Mouse (Mus musculus): ENCODE results near the gene Hist1h3e.
"Not testable (repeated sequence)": the region's sequence is repeated elsewhere in the genome, so short reads cannot be mapped to it uniquely, and the experiment has no call there.

Hist1h3e gene

DNA sequence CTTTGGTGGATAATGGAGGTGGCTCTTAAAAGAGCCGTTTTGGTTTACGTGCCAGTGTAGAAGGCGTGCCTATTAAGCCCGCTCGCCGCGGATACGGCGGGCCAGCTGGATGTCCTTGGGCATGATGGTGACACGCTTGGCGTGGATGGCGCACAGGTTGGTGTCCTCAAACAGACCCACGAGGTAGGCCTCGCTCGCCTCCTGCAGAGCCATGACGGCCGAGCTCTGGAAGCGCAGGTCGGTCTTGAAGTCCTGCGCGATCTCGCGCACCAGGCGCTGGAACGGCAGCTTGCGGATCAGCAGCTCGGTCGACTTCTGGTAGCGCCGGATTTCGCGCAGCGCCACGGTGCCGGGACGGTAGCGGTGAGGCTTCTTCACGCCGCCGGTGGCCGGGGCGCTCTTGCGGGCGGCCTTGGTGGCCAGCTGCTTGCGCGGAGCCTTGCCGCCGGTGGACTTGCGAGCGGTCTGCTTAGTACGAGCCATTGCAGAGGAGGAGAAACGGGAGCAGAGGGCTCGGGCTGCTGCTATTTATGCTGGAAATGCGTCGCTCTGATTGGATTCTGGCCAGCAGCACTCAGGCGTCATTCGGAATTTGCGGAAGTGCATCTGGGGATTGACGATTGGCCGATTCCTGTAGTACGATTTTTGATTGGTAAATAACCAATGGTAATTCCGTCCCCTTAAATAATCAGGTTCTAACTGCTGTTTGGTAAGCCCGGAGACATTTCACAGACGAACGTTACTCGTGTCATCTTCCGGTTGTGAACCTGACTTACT, at the start of gene Hist1h3e:
TSS of gene Hist1h3e (minus strand) at position 487 of the 777 bp plus-strand sequence.
- peak; percentile 96 for DNase-seq (ENCODE audit: low read depth)

DNA sequence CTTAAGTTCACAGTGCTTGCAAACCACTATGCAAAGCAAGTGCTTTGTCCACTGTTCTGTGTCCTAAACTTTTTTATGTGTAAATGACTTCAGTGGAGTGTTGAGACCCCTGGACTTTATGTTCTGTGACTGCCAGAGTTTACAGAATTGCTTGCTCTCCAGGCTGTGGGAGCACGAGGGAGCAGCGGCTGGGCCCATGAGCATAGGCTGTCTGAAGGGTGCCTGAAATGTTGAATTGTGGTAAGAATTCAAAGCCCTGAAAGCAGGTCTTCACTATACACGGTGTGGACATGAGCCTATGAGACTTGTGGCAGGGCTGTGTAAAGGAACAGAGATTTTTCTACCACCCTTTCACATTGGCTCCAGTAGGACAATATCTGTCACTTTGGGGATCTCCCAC, 49.5 kb upstream of the Hist1h3e start:
- DNase-seq (ENCODE audit: low read depth) = no peak

DNA sequence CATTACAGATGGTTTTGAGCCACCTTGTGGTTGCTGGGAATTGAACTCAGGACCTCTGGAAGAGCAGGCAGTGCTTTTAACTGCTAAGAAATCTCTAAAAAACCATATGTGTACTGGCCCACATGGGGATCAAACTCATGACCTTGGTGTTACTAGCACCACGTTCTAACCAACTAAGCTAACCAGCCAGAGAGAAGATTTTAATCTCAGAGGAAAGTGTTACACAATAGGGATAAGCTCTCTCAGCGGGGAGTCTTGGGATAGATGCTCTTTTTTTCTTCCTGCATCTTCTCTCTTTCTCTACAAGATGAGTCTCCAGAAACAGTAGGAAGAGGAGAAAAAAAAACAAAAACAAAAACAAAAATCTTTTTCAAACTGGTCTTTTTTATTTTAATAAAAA, 48.2 kb upstream of the Hist1h3e start:
- no peak for DNase-seq (ENCODE audit: low read depth)

DNA sequence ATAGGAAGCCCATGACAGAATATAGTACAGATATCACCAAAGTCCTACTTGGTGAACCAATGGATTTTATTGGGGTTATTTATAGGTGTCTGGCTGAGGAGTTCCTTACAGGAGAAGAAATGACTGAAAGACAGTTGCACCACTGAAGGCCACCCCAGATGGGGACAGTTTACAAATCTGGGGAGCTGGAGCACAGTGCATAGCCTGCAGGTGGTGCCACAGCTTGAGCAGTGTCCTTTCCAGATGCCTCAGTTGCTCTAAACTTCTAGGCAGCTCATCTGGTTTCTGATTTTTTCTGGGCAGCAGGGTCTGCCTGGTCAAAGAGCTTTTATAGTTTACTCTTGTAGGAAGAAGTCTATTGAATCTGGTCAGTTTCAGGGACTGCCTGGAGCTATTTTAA, 47.7 kb upstream of the Hist1h3e start:
- DNase-seq (ENCODE audit: low read depth) = no peak

DNA sequence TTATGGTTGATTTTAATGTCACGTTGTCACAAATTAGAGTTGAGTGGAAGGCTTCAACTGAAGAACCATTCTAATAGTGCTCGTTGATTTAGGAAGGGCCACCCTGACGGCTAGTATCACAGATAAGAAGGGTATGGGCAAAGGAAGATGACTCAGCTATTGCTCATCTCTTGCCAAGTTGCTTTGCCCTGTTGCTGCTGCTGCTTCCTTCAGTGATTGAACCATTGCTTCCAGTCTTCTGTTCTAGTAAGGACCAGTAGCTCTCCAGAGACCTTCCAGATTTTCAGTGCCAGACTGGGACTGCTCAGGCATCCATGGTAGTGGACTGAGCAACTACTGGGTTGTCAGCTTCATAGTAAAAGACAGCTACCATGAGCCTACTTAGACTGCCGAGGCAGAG, 47.0 kb upstream of the Hist1h3e start:
- DNase-seq (ENCODE audit: low read depth) = no peak

DNA sequence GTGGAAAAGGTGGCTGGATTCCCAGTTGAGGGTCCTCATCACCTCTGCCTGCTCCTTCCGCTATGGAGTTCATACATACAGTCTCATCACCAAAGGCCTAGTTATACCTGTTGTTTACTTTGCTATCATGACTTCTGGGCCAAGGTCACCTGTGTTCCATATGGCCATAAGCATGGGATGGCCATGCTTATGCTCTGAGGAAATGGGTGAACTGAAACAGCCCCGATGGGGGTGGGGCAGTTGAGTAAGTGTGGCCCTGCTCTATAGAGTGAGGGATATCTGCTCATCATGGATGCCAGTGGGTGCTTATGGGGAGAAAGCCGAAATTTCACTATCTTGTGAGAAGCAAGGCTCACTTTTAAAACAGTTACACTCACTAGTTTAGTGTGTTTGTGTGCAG, 42.9 kb upstream of the Hist1h3e start:
- no peak for DNase-seq (ENCODE audit: low read depth)

DNA sequence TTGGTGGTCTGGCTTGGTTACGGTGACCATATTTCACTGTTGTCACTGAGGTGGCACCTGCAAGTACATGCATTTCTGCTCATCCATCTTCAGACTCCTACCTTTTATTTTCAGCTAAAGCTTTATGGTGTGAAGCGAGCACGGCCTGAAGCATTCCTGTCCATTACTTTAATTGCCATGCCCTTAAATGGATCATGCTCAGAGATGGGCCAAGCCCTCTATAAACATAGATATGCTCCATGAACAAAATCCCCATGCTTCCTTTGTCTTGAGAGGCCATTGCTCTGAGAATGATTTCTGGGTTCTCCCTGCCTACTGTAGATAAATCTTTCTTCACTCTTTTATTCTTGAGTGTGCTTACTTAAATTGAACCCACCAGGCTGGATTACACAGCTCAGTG, 42.3 kb upstream of the Hist1h3e start:
- no peak for DNase-seq (ENCODE audit: low read depth)

DNA sequence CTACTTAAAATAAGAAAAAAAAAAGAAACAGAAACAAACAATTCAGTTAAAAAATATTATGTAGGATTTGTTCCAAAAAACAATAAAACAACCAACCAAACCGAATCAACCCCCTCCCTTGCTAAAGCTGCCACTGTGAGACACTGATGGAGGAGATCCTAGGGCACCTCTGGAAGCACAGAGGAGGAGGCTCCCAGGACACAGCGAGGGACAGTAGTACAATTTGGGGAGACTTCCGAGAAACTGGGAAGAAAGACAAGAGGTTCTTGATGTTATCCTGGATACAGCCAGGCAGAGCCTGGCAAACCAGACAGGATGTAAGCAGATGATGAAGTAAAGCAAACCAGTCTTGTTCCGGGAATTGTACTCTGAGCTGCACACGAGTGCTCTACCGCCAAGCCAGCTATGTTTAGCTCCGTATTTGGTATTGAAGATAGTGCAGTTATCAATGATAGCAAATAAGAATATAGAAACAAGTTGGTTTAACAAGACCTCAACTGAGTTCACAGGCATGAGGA, 41.1 kb upstream of the Hist1h3e start:
- no peak for DNase-seq (ENCODE audit: low read depth)

DNA sequence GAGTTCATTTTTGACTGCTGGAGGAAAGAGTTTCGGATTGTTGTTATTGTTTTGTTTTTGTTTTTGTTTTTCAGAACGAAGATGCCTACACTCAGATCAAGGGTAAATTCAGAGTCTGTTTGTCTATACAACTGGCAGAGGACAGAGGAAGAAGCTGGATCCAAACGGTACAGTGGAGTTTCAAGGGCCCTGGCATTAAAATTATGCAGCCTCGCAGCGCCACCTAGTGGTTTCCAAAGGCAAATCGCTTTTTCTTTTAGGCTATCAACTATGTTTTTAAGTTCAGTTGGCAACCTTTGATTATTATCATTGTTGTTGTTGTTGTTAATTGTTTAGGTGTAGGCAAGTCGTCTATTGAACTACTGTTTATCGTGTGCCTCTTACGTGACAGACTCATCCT, 35.8 kb upstream of the Hist1h3e start:
- DNase-seq (ENCODE audit: low read depth) = no peak

DNA sequence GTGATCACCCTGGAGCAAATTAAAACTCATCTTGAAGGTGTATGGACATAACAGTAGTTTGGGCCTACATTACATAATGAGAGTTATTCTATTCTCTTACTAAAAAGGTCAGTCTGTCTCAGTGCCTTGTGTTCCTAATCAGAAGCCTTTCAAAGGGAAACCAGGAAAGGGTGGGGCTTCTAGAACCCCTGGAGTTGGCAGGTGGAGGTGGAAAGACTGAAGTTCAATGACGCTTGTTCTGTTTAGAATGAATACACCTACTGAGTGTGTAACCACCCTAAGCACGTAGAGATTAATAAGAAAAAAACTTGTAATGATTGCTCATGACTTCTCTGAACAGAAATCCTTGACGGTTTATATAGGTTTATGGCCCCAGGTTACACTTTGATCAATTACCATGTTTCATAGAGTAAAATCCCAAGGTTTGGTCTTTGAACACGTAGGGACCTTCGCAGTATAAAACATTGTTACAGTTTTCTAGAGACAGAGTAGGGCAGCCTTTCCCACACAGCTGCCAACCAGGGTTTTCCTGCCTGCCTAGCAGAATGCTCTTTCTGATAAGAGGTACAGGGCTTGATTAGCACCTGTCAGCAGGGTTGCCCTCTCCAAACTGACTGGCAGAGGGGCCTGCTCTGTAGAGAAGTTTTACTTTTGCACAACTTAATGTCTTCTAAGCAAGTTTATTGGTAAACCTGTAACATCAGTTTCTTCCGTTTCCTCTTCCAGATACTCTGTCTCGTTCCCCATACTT, 33.6 kb upstream of the Hist1h3e start:
- no peak for DNase-seq (ENCODE audit: low read depth)

DNA sequence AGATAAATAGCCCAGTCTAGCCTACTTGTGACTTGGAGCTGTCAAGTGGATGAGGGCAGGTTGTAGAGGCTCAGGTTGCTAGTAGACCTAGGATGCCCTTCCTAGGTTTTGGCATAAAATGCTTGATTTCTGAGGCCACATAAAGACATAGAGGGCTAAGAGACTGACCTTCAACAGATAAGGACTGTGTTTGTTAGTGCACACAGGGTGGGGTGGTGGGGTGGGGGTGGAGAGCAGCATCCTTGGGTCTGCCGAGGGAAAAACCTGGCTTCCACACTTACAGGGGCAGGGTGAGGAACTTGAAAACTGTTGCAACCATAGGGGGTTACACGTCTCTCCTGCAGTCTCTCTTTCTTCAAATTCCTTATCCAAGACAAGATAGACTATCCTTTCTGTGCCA, 33.0 kb upstream of the Hist1h3e start:
- no peak for DNase-seq (ENCODE audit: low read depth)

DNA sequence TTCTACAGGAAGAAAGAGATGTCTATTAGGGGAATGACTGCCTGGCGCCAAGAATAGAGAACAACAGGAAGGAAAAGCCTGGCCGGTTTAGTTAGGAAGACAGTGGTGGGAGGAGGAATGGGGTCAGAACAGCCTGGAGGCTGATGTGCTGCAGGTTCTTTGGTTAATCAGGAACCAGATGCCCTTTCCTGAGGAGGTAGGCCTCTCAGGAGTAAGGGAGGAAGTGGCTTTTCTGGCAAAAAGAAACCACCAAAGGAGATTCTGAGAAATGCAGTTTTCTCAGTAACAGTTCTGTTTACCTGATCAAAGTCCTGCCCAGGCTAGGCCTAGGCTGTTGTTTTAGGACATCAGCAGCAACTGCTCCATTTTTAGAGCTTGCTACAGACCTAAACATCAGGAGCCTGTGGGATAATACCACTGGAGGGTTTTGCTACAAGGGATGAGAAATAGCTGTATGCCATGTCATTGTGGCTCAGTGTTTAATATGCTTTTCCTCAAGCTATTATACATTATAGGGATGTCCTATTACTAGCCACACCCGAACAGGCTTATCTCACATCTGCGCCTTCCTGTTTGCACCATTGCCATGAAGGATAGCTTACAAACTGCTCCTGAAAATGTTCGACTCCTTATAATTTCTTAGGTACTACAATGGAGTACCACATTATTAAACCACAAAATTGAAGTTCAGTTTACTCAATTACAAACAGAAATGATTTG, 31.0 kb upstream of the Hist1h3e start:
- DNase-seq (ENCODE audit: low read depth) = no peak

DNA sequence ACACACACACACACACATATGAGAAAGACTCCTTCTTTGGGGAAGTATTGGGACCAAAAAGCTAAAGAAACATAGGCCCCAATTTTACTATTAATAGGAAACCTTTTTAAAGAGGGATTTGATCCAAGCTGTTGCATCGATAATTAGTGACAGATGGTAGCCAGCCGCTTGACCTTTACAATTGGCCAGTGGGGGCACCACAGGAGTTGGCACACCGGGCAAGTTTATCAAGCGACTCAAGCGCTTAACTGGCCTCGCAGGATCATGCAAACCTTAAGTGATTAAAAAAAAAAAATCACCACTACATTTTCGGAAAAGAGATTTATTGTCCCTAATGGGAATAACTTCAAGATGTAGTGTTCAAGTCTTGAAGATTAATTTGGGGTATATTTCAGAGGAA, 30.4 kb upstream of the Hist1h3e start:
- DNase-seq (ENCODE audit: low read depth) = no peak

DNA sequence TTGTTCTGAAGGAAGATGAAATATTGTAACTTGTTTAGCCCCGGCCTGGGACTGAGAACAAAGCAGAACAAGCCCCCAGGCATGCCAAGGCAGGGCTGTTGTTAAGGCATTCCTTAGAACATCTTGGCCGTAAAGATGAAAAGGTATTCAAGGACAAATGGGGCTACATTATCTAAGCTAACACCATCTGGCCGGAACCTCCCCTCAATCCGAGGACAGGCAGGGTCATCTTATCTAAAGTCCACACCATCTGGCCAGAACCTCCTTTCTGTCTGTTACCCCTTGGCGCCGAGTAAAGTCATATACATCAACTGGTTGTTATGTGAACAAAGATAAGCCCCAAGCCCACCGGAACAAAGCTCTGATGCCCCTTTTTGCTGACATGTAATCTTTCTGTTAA, 29.7 kb upstream of the Hist1h3e start:
- not testable (repeated sequence) for DNase-seq (ENCODE audit: low read depth)

DNA sequence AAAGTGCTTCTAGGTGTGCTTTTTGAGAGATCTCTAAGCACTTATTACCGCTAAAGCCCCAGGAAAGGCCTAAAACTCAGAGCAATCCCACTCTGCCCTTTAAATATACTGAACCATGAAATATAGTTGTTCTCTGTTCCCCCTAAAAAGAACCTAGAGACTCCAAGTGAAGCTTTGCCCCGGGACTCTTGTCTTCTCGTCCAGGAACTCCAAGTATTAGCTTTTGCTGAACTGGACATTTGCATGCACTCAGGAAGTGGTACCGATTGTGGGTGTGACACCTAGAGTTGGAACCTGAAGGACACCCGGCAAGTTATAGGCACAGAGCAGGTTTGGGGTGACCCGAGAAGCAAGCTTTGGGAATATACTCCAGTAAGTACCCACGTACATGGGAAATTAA, 29.0 kb upstream of the Hist1h3e start:
- DNase-seq (ENCODE audit: low read depth) = no peak

DNA sequence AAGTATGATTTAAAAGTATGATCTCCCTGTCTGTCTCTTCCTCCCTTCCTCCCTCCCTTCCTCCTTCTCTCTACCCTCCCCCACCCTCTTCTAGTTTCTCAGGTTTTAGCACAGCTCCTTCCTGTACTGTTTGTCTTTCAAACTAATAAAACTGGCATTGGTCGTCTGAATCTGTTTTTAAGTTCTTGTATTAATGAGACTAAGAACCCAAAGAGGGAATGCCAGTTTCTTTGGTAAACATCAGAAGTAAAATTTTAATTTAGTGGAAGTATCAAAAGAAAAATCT, 24.7 kb upstream of the Hist1h3e start:
- DNase-seq (ENCODE audit: low read depth) = no peak

DNA sequence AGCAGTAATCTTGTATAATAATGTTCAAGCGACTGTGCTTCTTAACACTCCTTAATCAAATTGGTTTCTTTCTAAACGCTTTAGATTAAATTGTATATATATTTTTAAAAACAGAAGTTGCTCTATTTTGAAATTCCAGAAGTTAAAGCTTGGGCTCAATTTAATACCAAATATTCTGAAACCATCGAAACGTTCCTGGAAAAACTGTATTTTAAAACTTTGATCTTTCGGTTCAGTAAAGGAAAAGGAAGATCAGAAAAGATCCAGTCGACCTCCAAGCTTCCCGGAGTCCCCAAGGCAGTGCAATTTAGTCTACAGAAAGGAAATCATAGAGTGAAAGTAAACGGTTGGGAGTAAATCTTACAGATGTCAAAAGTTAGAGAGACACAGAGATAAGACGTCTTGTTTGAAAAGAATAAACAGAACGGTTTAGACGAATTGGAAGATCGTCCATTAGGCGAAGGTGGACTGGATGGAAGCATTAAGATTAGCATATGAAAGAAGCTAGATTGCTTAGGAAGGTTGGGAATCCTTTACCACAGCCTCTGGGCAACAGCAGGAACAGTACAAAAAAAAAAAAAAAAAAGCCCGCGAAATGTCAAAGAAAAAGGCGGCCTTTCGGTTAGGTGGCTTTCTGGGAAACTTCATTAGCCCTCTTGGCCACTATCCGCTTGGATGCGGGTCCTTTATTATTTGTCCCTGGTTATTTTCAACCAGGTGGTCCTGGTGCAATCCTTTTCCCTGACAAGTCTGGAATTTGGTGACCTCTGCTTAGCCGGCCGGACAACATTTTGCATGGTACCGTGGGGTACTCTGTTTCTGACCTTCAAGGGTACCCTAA, 24.1 kb upstream of the Hist1h3e start:
- DNase-seq (ENCODE audit: low read depth) = no peak

DNA sequence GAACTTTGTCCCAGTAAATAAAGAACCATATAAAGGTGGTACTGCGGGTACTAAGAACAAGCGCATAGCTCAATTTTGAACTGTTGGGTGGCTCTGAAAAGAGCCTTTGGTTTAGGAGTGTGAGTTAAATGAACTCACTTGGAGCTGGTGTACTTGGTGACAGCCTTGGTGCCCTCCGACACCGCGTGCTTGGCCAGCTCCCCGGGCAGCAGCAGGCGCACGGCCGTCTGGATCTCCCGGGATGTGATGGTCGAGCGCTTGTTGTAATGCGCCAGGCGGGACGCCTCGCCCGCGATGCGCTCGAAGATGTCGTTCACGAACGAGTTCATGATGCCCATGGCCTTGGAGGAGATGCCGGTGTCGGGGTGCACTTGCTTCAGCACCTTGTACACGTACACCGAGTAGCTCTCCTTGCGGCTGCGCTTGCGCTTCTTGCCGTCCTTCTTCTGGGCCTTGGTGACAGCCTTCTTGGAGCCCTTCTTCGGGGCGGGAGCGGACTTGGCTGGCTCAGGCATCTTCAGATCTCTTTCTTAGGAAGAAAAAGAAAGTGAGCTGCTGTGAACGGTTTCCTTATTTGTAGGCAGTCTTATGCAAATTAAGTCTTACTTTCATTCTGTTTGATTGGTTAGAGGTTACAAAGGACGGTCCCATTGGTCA, 23.4 kb upstream of the Hist1h3e start:
- DNase-seq (ENCODE audit: low read depth) = peak; percentile 86

DNA sequence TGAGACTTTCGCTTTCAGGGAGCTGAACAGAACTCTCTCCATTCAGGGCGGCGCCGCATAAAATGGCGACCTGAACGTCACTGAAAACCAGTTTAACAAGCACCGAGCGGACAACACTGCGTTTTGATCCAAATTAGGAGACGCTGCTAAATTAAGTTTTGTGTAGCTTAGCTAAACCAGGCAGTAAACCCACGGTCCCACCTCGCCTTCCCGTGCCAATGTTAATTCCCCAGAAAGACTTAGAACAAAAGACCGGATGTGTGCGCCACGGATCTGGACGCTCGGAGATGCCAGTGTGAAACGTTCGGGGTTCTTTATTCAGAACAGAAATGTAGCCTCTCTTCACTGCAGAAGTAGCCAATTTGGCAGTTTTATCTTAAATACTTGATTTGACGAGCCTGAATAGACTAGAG, 22.9 kb upstream of the Hist1h3e start:
- DNase-seq (ENCODE audit: low read depth) = no peak

DNA sequence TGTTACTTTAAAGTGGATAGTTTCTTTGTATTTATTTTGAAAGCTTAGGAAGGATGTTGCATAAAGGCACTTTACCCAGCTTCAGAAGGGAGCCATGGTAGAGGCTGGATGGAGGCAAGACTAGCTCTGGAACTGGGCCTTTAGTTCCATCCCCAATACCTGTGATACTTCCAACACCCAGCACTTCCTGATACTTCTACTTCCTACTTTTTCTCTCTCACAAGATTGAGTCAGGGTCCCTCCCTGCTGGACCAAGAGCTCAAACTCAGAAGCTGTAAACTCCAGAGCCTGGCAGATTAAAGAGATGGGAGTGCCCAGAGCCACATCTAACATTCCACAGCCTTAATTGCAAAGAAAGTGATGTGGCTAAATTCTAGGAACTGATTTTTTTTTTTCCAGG, 22.2 kb upstream of the Hist1h3e start:
- no peak for DNase-seq (ENCODE audit: low read depth)

DNA sequence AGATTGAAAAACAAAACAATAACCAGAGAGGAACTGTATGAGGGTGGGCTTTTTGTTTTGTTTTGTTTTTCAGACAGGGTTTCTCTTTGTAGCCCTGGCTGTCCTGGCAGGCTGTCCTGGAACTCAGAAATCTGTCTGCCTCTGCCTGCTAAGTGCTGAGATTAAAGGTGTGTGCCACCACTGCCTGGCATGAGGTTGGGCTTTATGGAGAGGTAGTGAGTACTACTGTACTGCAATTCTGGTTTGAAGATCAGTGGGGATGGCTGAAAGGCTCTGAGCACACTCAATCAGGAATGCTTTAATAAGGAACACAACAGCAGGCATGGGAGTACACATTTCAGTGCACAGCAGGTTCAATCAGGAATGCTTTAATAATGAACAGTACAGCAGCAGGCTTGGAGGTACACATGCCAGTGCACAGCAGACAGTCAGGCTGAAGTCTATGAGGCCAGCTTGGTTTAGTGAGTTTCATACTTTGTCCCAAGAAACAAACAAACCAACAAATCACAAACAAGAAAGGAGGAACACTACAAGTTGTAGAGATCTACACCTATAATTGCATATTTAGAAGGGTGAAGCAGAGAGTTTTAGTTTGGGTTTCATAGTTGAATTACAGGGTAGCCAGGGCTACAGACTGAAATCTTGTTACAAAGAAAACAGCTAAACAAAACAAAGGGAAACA, 21.4 kb upstream of the Hist1h3e start:
- no peak for DNase-seq (ENCODE audit: low read depth)

All from c-Kit-positive CD71-negative TER-119-negative erythroid progenitor cells, embryonic 14.5 days (primary cell).